Mouse (Mus musculus): ENCODE measurements around the gene Sptbn4.

Sptbn4 gene

GRCm38 (mm10) chr7:27325697-27326096, 121.8 kb downstream of the Sptbn4 start:
- no peak for DNase-seq (ENCODE audit: low spot score)

DNA sequence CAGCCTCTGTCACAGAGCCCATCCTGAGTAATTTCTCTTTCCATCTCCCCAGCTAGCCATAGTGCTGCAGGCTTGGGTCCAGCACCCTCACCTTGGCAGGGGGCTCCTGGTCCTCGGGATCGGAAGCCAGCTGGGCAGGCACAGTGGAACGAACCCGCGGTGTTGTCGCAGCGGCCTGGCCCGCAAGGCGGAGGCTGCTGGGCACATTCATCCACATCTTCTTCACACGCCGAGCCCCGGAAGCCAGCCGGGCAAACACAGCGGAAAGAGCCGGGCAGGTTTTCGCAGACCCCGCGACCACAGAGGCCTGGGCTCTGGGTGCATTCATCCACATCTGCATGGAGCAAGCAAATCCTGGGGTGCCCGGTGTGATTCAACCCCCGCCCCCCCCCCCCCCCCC, 122.6 kb downstream of the Sptbn4 start:
- DNase-seq (ENCODE audit: low spot score), result no peak

GRCm38 (mm10) chr7:27324161-27324560, 123.3 kb downstream of the Sptbn4 start:
- no peak for DNase-seq (ENCODE audit: low spot score)

GRCm38 (mm10) chr7:27323001-27323400, 124.5 kb downstream of the Sptbn4 start:
- DNase-seq (ENCODE audit: low spot score), result no peak

DNA sequence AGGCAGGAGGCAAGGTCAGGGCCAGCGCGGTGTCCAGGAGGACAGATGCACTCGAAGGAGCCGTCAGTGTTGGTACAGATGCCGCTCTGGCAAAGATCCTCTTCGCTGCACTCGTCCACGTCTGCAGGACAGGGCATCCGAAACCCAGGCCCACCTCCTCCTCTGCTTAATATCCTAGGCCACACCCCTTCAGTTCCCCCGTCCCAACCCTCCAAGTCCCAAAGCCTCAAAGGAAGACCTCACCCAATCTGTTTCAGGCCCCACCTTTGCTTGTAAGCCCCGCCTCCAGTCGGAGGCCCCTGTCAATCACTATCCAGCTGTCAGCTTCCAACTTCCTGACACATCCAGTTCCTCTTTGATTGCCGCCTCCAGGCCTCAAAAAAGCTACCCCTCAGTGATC, 125.2 kb downstream of the Sptbn4 start:
- DNase-seq (ENCODE audit: low spot score), result no peak

DNA sequence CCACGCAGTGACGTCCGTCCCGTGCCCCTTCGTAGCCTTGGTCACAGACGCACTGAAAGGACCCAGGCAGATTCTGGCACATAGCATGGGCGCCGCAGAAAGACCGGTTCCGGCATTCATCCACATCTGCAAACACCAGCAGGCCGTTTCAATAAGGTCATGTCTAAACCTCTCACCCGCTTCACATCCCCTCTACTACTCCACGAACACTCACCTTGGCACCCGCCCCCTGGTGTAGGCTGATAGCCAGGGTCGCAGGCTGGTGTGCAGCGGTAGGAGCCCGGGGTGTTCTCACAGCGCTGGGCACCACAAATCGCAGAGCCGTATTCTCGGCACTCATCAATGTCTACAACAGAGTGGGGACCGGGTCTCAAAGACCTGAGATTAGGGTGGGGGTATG, 128.1 kb downstream of the Sptbn4 start:
- no peak for DNase-seq (ENCODE audit: low spot score)

- DNase-seq (ENCODE audit: low spot score), result no peak
Measured at GRCm38 (mm10) chr7:27315958-27316357, 131.5 kb downstream of the Sptbn4 start.

DNA sequence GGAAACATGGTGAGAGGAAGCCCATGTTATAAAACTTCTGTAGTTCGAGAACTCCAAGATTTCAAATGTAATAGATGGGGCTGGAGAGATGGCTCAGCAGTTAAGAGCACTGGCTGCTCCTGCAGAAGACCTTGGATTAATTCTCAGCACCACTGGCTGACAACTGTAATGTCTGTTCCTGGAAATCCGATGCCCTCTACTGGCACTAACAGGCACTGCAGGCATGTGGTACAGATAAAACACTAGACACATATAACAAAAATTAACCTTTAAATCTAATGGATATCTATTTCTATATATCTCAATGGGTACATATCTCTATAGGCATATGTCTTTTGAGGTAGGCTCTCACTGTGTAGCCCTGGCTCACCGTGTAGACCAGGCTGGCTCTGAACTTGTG, 133.1 kb downstream of the Sptbn4 start:
- no peak for DNase-seq (ENCODE audit: low spot score)

GRCm38 (mm10) chr7:27311651-27312284, 135.7 kb downstream of the Sptbn4 start:
- no peak for DNase-seq (ENCODE audit: low spot score)

GRCm38 (mm10) chr7:27310996-27311535, 136.4 kb downstream of the Sptbn4 start:
- DNase-seq (ENCODE audit: low spot score), result no peak

GRCm38 (mm10) chr7:27310306-27310705, 137.2 kb downstream of the Sptbn4 start:
- DNase-seq (ENCODE audit: low spot score), result no peak

- DNase-seq (ENCODE audit: low spot score), result no peak
Measured at GRCm38 (mm10) chr7:27309832-27310231, 137.7 kb downstream of the Sptbn4 start.

DNA sequence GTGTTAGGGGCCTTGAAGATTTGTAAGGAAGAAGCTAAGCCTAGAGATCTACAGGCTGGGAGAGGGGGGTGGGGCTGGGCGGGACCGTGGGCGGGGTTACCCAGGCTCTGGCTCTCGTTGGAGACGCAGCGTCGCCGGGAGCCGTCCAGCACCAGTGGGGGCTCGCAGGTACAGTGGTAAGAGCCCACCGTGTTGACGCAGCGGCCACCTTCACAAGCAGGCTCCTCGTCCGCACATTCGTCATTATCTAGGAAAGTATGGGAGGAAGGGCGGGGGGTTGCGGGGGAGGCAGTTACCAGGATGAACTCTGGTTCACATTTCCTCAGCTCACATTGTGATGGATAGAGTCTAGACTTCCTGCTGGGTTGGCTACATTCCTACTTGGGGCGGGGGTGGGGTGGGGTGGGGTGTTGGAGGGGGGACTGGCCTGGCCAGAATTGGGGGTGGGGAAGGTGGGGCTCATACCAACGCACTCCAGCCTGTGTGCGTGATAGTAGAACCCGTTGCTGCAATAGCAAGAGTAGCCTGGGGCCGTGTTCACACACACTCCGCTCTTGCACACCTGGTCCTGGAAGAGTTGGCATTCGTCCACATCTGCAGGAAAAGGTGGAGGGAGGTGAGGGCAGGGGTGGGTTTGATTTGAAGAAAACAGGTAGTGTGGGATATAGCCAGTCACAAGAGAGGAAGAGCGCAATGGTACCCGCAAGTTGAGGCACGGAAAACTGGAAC, 138.5 kb downstream of the Sptbn4 start:
- no peak for DNase-seq (ENCODE audit: low spot score)

GRCm38 (mm10) chr7:27307551-27307950, 139.9 kb downstream of the Sptbn4 start:
- DNase-seq (ENCODE audit: low spot score), result no peak

Measured in urinary bladder, postnatal 10 days (tissue).